Mouse (Mus musculus): Measurements from ENCODE around the gene Cyp2g1.
A peak's percentile ranks its signal among the peaks of the same experiment; 100 is the strongest.
"Not testable (repeated sequence)": the region's sequence is repeated elsewhere in the genome, so short reads cannot be mapped to it uniquely, and the experiment has no call there.

The Cyp2g1 gene

DNA sequence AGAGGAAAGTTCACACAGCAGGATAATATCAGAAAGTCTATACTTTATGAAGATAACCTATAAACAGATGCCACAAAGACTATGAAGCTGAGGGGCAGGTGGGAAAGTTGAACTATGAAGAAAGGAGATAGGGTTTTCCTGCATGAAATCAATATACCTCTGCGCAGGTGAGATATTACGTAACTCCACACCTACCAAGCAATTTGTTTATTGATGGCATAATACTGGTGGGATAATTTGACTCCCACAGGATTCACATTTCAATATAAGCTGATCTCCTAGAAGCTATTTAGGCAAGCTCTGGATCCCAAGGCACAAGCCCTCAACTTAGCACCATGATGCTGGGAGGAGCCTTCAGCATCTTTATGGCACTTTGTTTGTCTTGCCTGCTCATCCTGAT, at the start of gene Cyp2g1:
Gene Cyp2g1, plus strand, starts transcription at position 301 of the 400 bp plus-strand sequence.
- no peak for DNase-seq

DNA sequence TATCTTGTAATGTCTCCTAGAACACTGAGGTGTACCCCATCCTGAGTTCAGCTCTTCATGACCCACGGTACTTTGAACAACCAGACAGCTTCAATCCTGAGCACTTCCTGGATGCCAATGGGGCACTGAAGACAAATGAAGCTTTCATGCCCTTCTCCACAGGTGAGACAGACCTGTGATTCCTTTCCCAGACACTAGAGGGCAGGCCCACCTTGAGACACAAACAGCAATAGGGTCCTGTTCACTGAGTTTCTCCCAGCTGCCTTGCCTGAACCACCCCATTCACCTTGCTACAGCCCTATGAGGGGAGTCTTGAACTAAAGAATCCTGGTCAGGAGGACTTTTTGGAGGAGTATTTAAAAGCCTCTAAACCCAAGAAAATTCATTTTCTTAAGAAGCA, 41.6 kb upstream of the Cyp2g1 start:
- peak; percentile 40 to 61 for DNase-seq

DNA sequence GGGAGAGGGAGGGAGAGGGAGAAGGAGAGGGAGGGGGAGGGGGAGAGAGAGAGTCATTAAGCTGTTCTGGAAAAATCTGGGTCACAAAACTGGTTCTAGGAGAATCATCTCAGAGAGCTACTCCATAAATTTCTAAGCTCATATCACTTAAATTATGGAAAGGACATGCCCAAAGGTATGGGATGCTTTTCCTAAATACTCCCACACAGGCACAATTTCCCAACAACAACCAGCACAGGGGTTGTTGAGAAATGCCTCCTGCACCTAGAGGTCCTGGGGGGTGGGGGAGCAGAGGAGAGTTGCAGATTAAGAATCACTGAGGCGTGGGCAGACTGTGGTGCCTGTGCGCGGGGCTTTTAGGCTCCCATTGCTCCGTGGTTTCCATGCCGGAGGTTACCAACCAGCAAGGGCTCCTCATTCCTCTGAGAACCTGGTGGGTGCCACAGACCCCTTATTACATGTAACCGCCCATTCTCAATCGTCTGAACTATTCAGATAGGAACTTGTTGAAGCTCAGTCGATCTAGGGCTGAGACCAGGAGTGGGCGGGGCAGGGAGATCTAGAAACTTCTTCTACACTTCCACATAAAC, 38.7 kb upstream of the Cyp2g1 start:
- DNase-seq: no peak

DNA sequence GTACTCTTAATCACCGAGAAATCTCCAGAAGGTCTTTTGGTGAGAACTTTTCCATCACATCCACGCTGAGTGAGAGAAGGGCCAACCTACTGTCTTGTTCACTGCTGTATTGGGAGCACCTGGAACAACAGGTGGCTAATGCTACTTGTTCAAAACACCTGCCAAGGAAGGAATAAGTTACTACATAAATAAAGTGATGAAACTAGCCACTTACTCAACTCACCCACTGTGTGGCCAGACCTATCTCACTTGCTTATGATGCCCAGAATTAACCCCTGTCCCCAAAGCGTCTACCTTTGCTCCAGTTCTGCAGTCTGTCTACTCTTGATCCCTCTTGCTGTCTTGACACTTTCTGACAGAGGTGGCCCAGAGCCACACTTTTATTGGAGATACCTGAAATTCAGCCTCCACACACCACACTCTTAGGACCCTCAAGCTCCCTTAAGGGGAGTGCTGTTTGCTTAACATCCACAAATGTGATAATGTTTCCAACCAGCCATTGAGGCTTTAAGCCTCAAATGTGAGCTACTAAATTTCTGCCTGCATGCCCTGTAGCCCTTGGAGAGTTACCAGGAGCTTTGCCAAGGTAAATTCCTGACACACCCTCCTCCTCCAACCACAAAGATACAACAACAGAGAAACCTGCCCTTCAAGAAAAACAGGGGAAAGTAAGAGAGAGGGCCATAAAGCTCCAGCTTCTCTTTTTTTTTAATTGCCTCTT, 35.7 kb upstream of the Cyp2g1 start:
- no peak for DNase-seq

DNA sequence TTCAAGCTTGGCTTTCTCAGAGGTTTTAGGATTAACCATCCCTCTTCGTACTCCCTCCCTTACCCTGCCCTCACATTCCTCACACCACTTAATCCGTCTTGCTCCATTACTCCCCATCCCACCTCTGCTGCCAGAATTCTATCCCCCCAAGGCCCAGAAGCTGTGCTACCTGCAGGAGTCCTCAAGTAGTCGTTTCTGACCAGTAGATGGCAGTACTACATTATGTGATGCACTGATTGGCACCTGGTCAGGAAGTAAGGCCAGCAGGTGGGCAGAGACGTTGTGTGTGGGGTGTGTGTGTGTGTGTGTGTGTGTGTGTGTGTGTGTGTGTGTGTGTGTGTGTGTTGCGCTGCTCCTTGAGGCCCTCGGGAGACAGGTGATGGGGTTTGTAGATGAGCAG, 32.8 kb upstream of the Cyp2g1 start:
- peak; percentile 9 to 31 for DNase-seq

DNA sequence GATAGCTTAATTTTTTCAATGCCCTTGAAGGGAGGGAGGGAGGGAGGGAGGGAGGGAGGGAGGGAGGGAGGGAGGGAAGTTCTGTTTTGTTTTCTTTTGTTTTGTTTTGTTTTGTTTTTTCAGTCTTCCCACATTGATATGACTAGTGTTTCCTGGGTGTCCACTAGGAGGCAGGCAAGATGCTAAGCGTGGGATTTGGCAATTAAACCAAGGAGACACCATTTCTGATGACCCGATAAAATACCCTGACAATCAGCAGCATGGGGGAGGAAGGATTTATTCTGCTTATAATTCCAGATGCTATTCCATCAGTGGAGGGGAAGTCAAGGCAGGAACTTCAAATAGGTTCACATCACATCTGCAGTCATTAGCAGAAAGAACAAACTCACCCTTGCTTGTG, 30.9 kb upstream of the Cyp2g1 start:
- DNase-seq: no peak

DNA sequence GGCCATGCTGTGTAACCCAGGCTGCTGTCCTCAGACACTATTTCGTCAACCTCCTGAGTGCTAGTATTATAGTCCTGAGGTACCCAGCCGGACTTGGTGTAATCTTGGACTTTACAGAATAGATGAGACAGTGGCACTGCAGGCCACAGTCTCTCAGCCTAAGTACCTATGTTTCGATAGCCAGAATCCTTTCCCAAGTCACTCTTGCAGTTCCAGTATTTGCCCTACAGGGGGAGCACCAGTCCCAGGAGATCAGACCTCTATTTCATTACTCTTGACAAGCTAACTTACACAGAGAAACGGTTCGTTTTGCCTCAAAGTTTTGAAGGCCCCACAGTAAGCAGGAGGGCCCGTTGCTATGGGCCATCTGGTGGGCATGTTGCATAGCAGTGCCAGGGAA, 30.2 kb upstream of the Cyp2g1 start:
- peak; percentile 64 for DNase-seq

DNA sequence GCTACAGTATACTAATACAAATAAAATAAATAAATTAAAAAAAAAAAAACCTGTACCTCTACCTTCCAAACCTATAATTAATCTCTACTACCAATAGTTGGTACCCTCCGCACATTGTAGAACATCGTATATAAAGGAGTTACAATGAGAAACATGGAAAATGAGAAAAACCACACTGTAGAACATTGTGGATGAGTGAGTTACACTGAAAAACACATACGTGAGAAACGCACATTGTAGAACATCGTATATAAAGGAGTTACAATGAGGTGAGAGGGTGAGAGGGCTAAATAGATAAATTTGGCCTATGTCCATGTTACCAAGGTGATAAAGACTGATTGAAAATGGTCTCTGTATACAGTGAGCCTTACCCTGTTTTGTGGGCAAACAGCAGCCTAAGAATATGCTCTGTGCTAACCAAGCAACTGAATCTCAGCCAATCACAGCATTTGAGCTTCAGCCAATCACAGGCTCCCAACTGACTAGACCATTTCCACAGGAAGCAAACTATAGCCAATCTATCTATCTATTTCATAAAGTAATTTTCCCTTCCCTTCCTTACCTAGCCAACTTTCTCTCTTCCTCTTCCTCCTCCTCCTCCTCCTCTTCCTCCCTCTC, 28.8 kb upstream of the Cyp2g1 start:
- no peak for DNase-seq

DNA sequence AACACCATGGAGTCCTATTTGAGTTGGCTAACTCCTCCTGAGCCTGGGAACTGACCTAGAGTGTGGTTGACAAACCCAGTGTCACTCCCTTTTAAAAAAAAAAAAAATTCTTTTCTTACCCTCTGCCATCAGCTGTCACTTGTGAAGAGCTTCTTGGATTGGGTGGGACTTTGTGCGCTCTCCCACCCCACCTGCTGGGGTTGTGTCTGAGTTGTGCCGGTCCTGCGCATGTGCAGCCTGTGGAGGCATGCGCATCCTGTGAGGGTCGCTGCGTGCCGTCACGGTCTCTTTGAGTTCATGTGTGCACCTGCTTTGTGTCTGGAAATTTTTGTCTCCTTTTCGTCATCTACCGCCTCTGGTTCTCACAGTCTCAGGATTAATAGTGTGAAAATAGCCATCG, 28.2 kb upstream of the Cyp2g1 start:
- peak; percentile 49 to 63 for DNase-seq

DNA sequence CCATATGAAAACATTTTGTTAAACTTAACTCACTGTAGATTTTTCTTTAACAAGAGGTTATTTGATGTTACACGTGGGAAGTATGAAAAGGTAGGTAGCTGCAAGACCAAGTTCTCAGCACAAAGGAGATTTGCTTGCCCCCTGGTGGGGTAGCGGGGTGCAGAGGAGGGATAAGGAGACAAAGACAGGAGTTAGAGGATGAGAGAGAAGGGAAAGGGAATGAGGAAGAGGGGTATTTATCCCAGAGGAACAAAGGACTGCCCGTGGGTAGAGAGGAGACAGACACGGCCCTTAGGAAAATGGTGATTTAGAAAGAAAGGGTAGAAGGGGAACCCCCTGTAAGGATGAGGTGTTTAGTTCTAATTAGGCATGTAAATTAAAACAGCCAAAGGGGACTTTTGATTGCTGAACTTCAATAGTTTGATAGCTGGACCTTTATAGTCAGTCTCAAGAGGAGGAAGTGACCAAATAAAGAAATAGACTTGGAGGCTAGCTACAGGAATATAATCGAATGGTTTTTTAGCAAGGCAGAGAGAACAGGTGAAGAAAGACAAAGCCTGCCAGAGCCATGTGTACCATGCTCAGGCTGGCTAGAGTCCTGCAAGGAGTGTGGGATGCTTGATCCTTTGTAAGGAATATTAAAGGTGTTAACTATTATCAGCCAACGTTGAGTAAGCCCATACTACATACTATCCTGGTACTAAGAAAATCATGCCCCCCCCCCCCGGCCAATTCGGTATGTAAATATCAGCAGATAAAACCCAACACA, 27.5 kb upstream of the Cyp2g1 start:
- no peak for DNase-seq

DNA sequence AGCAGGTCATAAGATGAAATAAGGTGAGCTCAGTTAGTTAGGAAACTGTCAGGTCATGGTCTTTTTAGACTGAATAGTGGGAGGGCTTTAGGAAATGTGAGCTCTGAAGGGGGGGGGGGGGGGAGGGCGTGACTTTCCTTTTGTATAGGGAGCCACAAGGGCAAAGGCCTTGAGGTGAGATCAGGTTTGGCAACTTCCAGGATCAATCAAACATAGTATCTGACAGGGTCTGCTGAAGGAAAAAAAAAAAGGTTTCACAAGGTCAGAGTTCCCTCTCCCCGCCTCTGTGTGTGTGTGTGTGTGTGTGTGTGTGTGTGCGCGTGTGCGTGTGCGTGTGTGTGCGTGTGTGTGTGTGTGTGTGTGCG, 26.9 kb upstream of the Cyp2g1 start:
- DNase-seq: no peak

DNA sequence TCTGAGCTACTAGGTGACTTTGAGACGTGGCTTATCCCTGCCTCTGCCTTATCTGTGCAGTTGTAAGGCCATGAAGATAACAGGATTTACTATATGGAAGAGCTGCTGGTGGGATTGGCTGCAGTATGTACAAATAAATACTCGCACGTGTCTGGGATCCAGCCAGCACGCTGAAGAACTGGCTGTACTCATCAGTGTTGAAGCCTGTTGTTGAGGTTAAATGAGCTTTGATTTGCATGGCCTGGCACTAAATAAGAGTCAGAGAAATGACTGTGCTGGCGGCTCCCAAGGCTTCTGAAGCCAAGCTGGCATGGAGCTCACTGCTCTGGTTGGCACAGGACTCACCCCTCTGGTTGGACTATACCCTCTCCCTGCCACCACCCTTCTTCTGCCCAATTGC, 25.5 kb upstream of the Cyp2g1 start:
- no peak for DNase-seq

DNA sequence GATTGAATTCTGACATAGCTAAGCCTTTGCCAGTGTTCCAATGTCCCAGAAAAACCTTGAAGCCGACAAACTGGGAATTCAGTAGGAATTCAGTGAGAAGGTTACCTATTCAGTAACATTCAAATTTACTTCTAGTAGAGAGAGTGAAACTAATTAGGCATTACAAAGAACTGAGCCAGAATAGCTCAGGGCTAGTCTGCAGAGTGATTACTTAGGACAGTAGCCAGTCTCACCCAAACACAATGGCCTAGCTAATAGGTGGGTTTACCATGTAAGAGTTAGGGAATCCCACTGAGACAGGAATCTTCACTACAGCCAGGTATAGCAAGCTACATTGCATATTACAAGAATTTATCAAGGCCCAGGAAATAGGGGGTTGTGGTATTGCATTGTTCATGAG, 22.7 kb upstream of the Cyp2g1 start:
- DNase-seq: not testable (repeated sequence)

DNA sequence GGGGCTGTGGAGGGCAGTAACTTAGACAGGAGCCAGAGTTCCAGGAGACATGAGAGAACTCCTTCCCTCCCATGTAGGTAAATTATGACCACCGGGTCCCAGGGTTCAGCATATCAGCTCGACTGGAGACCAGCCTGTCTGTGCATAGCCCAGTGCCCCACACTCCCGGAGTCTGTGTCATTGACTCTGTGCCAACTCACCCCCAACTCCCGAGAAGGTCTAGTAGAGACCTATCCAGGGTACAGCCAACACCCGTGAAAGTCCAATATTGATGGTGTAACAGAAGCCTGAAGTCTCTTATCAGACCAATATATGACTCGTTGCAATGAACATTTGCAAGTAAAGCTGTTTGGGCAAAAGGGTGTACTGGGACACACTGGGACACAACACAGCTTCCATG, 18.7 kb upstream of the Cyp2g1 start:
- DNase-seq: no peak

DNA sequence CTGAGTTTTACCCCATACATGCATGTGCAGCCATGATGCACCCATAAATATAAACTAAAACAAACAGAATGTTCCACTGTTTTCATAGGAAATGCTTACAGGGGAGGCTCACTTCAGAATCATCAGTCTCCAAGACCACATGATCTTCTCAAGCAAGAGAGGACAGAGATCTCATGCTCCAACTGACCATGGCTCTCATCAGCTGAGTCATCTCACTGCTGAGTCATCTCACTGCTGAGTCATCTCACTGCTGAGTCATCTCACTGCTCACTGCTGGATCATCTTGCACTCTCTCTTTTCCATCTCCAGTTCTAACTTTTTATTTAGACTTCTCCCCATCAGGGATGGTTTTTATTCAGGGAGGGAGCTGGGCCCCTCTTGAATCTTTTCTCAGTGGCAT, 8.6 kb upstream of the Cyp2g1 start:
- DNase-seq: no peak

DNA sequence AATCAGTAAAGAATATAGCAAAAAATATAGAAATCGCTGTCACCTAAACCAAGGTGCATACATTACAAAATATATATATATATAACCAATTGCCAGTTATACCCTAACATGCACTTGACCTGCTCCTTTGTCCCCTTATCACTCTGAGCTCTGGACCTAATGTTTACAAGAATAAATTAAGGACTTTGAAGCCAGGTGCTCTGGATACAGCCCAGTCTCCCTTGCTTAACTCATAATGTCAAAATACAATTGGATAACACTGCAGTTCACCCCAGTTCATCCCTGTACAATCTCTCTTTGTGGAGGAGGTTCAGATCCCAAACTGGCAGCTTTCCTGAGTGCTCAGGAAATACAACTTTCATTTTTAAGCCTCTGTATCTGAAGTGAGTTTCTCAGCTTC, 7.7 kb upstream of the Cyp2g1 start:
- no peak for DNase-seq

DNA sequence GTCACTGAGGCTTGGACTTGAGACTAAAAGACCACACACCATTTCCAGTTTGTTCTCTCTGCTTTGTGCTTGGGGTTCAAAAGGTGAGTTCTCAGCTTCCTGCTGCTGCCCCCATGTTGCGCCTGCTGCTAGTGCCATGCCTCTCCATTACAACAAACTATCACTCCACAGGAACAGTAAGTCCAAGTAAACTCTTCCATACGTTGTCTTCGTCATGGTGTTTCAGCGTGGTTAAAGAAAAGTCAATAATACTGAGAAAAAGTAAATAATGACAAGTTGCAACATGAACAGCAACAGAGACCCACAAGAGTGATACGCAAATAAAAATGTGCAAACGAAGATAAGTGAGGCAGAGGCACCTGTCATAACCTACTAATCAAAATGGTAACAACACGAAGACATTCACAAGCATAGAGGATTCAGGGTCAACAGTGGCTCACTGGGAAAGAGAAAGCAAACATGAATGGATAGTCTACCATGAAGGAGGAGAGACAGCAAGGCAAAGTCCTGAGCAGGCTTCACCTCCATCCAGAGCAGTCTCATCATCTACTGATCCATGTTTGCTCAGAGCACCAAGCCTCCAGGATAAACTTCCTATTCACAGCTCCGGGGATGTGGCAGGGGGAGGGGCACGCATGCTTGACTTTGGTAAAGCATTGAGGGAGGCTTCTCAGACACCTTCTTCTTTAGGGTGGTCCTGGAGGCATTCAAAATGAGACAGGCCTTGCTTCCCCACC, 23.0 kb downstream of the Cyp2g1 start:
- DNase-seq: not testable (repeated sequence)

DNA sequence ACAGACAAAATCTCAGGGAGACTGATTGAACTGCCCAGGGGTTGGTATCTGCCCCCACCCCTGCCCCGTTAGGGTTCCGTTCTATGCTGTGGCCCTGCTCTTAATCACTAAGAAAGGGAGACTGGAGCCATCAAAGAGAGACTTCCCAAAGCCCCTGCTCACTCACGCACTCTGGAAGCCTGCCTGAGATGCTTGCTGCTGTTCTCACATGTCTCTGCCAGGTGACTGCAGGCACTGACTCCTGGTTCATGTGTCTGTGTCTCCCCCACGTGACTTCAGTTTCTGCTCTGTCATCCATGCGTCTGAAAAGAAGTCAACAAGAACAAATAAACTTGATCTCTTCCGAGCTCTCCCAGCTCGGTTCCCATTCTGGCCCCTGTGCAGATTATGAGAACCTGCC, 24.0 kb downstream of the Cyp2g1 start:
- not testable (repeated sequence) for DNase-seq

DNA sequence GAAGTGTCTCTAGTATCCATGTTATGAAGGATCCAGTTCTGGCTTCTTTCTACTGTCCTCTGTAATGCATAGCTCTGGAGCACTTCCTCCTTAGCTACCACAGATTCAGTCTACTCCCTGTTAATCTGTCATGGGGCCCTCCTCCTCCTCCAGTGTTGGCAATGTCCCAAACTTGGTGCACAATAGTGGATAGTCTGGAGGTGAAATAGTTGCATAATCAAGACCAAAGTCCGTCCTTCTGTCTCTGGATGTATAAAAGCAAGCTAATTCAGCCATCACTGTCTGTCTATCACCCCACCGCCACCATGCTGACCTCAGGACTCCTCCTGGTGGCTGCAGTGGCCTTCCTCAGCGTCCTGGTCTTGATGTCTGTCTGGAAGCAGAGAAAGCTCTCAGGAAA, 26.4 kb downstream of the Cyp2g1 start, which contains the start of gene Cyp2a5:
Gene Cyp2a5, plus strand, starts transcription at position 247 of the 400 bp plus-strand sequence.
- peak in 1 of 2 experiments; percentile 7 for DNase-seq

DNA sequence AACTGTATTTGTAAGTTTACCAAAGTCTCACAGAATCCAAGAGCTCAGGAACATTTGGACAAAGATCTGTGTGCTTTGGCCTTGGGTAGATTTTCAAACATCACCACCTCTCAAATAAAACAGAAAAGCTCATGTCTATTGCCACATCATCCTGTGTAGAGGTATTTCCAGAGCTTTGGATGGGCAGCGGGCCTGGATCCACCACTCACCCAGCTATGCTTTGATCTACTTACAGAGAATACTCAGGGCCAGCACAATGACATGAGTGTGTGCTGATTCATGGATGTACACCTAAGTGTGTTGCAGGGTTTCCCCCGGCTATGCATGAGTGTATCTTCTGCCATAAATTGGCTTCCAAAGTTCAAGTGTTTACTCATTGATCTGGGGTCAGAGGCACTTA, 34.7 kb downstream of the Cyp2g1 start:
- DNase-seq: not testable (repeated sequence)

DNA sequence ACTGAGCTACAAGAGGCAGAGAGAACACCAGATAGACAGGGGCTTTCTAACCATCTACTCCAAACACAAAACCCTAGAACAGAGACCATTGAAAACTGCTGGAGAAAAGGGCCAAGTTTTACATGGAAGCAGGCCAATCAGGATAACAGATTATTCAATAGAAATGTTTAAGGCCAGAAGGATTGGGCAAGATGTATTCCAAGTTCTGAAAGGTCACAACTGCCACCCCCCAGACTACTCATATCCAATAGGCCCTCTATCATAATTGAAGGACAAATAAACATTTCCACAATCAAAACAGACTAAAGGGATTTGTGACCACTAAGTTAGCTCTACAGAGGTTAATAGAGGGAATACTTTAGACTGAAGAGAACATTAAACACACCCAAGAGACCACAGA, 41.4 kb downstream of the Cyp2g1 start:
- DNase-seq: not testable (repeated sequence)

Data from kidney, postnatal 4 days (tissue).